Mouse (Mus musculus): Measurements from ENCODE around the gene Eif2b2.

GRCm38 (mm10) chr12:85204105-85204504, 15.2 kb upstream of the Eif2b2 start:
- TF ChIP-seq POLR2A (IDR thresholded peaks at IDR 0.05; ENCODE audit: borderline replicate concordance, extremely low read depth, insufficient read depth, insufficient read length, poor library complexity, severe bottlenecking), result no peak
- TF ChIP-seq CTCF (IDR thresholded peaks at IDR 0.05; ENCODE audit: borderline replicate concordance, extremely low read depth, insufficient read depth, insufficient read length), result no peak
